Mouse (Mus musculus): ENCODE measurements around the gene Cab39. TPM values are rescaled to one million over a fixed set of nuclear protein-coding genes. Genes with fewer than 3 reads are reported as not detected.

The Cab39 gene
- polyA plus RNA-seq, 1 experiment = 65.1 TPM

DNA sequence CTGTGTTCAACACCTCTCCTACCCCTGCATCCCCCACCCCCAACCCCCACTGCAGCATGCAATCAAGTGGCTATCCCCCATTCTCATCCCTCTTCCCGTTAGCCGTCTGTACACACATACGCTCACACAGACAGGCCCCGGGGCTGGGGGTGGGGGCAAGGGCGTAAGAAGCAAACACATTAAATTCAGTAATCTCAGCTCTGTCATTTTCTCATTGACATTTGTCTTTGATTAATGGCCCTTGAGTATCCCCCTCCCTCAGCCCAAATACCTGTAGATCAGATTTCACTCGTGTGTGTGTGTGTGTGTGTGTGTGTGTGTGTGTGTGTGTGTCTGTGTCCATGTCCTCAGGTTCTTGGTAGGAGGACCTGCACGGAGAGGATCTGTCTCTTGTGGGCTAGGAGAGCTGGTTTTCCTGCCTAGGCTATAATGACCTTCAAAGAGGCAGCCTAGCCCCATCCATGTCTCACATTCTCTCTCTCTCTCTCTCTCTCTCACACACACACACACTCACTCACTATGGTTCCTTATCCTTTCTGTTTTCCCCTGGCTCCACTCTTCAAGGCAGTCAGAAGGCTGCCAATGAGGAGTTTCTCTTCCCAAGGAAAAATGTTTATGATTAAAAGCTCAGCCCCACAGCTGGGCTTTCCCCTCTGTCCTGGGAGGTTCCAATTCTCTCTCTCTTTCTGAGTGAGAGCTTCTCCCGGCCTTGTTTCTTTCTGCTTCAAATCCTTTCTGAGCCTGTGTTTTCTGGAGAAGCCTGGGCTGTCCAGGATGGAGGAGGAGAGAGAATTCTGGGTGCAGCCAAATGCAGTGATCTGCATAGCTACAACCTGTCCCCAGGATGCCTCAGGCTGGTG is 104.9 kb downstream of the Cab39 start:
- 90% methylated on average over 8 of the region's 8 CpGs for WGBS
- Histone ChIP-seq H3K4me1 (replicated peaks; ENCODE audit: control insufficient read depth, insufficient read depth, low read length) (peaks cover 22% of the 10 kb centered on the region), H3K27ac (ENCODE audit: control insufficient read depth, insufficient read depth, low read length) (no peak overlapping the region), H3K4me3 (ENCODE audit: control insufficient read depth, insufficient read depth, low read length) (no peak overlapping the region), H3K27me3 (ENCODE audit: control insufficient read depth, insufficient read depth, low read length) (no peaks in the 10 kb centered on the region), H3K36me3 (ENCODE audit: control insufficient read depth, insufficient read depth, low read length) (no peaks in the 10 kb centered on the region; the same call in 1 of the 2 replicates)
- DNase-seq = no peak
- TF ChIP-seq POLR2A (IDR thresholded peaks at IDR 0.05; ENCODE audit: control insufficient read depth, extremely low read depth, insufficient read depth, low read length, poor library complexity) = no peak
- no peak for TF ChIP-seq CTCF (IDR thresholded peaks at IDR 0.05; ENCODE audit: borderline replicate concordance, control insufficient read depth, extremely low read depth, insufficient read depth, low read length, poor library complexity)

DNA sequence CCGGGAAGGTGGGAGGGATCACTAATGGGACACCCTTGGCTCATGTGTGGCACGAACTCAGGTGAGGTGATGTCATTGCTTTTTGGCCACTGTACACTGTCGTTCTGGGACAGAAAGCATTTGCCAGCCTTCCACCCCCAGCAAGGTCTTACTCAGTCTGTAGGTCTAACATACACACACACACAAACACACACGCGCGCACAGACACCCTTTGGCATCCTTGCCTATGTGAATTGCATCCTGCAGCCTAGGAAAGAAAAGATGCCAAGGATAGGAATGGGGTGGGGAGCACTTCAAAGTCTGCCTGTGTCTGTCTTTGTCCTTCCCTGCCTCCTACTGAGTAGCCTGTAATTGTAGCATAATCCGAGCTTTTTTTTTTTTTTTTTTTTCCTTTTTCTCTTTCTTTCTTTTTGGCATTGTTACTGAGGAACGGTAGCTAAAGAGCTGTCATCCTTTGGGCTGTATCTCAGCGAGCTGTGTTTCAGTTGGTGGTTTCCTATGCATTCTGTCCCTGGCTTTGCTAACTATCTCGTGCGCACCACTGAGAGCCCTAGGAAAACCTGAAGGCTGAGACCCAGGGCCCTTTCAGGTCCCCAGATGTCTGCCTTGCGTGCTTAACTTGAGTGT is 105.6 kb downstream of the Cab39 start:
- DNase-seq = no peak
- 81% methylated on average over 12 of the region's 12 CpGs for WGBS
- Histone ChIP-seq H3K27ac (ENCODE audit: control insufficient read depth, insufficient read depth, low read length) (no peak overlapping the region), H3K36me3 (ENCODE audit: control insufficient read depth, insufficient read depth, low read length) (peaks cover 2% of the 10 kb centered on the region), H3K4me3 (ENCODE audit: control insufficient read depth, insufficient read depth, low read length) (no peak overlapping the region), H3K4me1 (replicated peaks; ENCODE audit: control insufficient read depth, insufficient read depth, low read length) (peaks cover 22% of the 10 kb centered on the region), H3K27me3 (ENCODE audit: control insufficient read depth, insufficient read depth, low read length) (no peaks in the 10 kb centered on the region)
- TF ChIP-seq CTCF (IDR thresholded peaks at IDR 0.05; ENCODE audit: borderline replicate concordance, control insufficient read depth, extremely low read depth, insufficient read depth, low read length, poor library complexity) = no peak
- TF ChIP-seq POLR2A (IDR thresholded peaks at IDR 0.05; ENCODE audit: control insufficient read depth, extremely low read depth, insufficient read depth, low read length, poor library complexity) = no peak

DNA sequence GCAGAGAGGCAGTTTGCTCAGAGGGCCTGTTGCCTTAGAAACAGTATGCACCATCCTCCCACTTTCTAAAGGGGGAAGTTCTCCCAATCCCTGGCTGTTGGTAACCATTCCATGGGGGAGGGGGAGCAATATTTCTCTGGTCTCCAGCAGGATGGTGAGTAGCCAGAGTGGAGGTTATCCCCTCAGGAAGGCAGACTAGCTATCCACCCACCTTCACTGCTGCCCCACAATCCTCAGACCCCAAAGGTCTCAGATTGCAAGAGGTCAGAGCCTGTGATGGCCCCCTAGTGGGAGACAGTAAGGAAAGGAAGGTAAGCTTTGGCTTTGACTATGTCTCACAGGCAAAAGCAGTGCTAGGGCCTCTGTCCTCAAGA is 106.1 kb downstream of the Cab39 start:
- H3K27me3 ChIP-seq (ENCODE audit: control insufficient read depth, insufficient read depth, low read length) = no peaks in the 10 kb centered on the region
- TF ChIP-seq CTCF (IDR thresholded peaks at IDR 0.05; ENCODE audit: borderline replicate concordance, control insufficient read depth, extremely low read depth, insufficient read depth, low read length, poor library complexity) = no peak
- no peak for TF ChIP-seq POLR2A (IDR thresholded peaks at IDR 0.05; ENCODE audit: control insufficient read depth, extremely low read depth, insufficient read depth, low read length, poor library complexity)
- no peak for DNase-seq
- peaks cover 4% of the 10 kb centered on the region for H3K36me3 ChIP-seq (ENCODE audit: control insufficient read depth, insufficient read depth, low read length)
- no peak overlapping the region for H3K4me3 ChIP-seq (ENCODE audit: control insufficient read depth, insufficient read depth, low read length)
- peak overlapping the region; percentile 6; the same call in 1 of the 2 replicates for H3K27ac ChIP-seq (ENCODE audit: control insufficient read depth, insufficient read depth, low read length)
- H3K4me1 ChIP-seq (replicated peaks; ENCODE audit: control insufficient read depth, insufficient read depth, low read length) = peaks cover 22% of the 10 kb centered on the region

DNA sequence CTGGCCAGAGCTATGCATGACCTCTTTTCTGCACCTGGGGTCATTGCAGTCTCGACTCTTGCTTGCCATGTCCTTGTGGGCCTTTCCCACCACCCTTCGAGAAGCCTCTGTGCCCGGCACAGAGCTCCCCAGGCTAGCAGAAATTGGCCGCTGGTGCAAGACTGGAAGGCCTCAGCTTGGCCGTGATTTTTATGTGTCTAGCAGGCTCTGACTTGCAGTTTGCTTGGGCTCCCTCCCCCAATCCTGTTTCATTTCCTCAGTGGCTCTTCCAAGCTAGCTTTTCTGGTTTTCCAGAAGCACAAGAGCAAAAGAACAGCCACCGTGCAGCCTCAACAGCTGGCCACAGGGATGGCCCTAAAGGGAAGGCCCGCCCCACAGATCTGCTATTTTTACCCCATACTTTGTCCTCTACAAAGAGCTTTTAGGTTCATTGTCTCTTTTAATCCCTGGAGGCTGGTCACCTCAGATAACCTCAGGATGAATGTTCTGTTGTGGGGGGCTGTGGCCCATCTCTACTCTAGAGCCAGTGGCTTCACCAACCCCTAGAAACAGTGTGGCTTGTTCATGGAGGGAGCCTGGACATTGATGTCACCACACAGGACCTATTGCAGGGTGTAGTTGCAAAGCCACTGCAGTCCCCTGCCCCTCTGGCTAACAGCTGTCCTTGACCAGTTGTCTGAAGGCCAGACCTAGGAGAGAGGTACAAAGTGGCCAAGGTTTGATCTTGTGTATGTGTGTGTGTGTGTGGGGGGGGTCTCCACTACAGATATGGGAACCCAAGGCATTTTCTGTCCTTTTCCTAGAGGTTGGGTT is 107.5 kb downstream of the Cab39 start:
- Histone ChIP-seq H3K27ac (ENCODE audit: control insufficient read depth, insufficient read depth, low read length) (no peak overlapping the region), H3K4me1 (replicated peaks; ENCODE audit: control insufficient read depth, insufficient read depth, low read length) (peaks cover 16% of the 10 kb centered on the region), H3K36me3 (ENCODE audit: control insufficient read depth, insufficient read depth, low read length) (peaks cover 15% of the 10 kb centered on the region), H3K4me3 (ENCODE audit: control insufficient read depth, insufficient read depth, low read length) (no peak overlapping the region), H3K27me3 (ENCODE audit: control insufficient read depth, insufficient read depth, low read length) (no peaks in the 10 kb centered on the region)
- no peak for DNase-seq
- TF ChIP-seq POLR2A (IDR thresholded peaks at IDR 0.05; ENCODE audit: control insufficient read depth, extremely low read depth, insufficient read depth, low read length, poor library complexity) (no peak), CTCF (IDR thresholded peaks at IDR 0.05; ENCODE audit: borderline replicate concordance, control insufficient read depth, extremely low read depth, insufficient read depth, low read length, poor library complexity) (no peak)
- WGBS = 77% methylated on average over 7 of the region's 7 CpGs

Other genes starting within 250 kb of the Cab39 start
- not detected in 2 replicates for gene G530012D18Rik, start 217.8 kb upstream of the Cab39 start, polyA plus RNA-seq (2012; rRNA removed)
- 109 and 125 TPM in 2 replicates for gene Sp110, start 194.6 kb upstream of the Cab39 start, polyA plus RNA-seq (2012; rRNA removed)
- 19.8 and 27.1 TPM in 2 replicates for gene Sp140, start 193.1 kb upstream of the Cab39 start, polyA plus RNA-seq (2012; rRNA removed)
- 60.6 and 68.0 TPM in 2 replicates for gene Sp100, start 143.5 kb upstream of the Cab39 start, polyA plus RNA-seq (2012; rRNA removed)
- gene A630001G21Rik, start 14.8 kb upstream of the Cab39 start, polyA plus RNA-seq (2012; rRNA removed) = 17.2 and 19.5 TPM in 2 replicates
- 186 and 232 TPM in 2 replicates for gene Itm2c, start 100.8 kb downstream of the Cab39 start, polyA plus RNA-seq (2012; rRNA removed)
- gene 4933407L21Rik, start 135.0 kb downstream of the Cab39 start, polyA plus RNA-seq (2012; rRNA removed) = 1.5 and 2.2 TPM in 2 replicates
- 1.5 and 1.8 TPM in 2 replicates for gene Gpr55, start 167.6 kb downstream of the Cab39 start, polyA plus RNA-seq (2012; rRNA removed)
- 0.49 TPM in 1 of 2 replicates, not detected in the other for gene Spata3, start 223.4 kb downstream of the Cab39 start, polyA plus RNA-seq (2012; rRNA removed)